Mouse (Mus musculus) neural tube, embryonic 10.5 days (tissue): ENCODE measurements around the gene Got2.

Experiments used
- DNase-seq: peaks from one replicate; pipeline ENCODE4 v3.0.0-alpha.2; 2017; ENCODE audit warnings: low spot score; ENCODE audit errors: extremely low spot score

Gene Got2

GRCm38 (mm10) chr8:95821266-95821665 lies 67.1 kb downstream of the Got2 start:
- DNase-seq = no peak

GRCm38 (mm10) chr8:95818211-95818610 lies 70.1 kb downstream of the Got2 start:
- DNase-seq = no peak

- no peak for DNase-seq
These were observed 70.8 kb downstream of the Got2 start for GRCm38 (mm10) chr8:95817597-95817996.

- no peak for DNase-seq
These were observed 72.2 kb downstream of the Got2 start for GRCm38 (mm10) chr8:95816044-95816708.
